Mouse (Mus musculus) thymus, adult 2 months (tissue): ENCODE results near the gene Msl1.
A peak's percentile ranks its signal among the peaks of the same experiment; 100 is the strongest.

Source experiments
- CTCF ChIP-seq: fragments of 200-500 bp; IDR thresholded peaks from 2 replicates; pipeline ENCODE4 v1.5.1; 2012; ENCODE audit warnings: mild to moderate bottlenecking, control low read depth, low read length, moderate library complexity, borderline replicate concordance; ENCODE audit not compliant: control insufficient read depth, poor library complexity, insufficient read depth; ENCODE audit errors: extremely low read depth
- POLR2A ChIP-seq: fragments of 200-500 bp; IDR thresholded peaks from 2 replicates; pipeline ENCODE4 v1.6.1; 2012; ENCODE audit warnings: mild to moderate bottlenecking, low read length, control low read depth, moderate library complexity; ENCODE audit not compliant: control insufficient read depth, poor library complexity, insufficient read depth; ENCODE audit errors: extremely low read depth

- TF ChIP-seq POLR2A, result no peak
- TF ChIP-seq CTCF, result peak; percentile 65; the same call in 1 of the 2 replicates
Measured at GRCm38 (mm10) chr11:98762756-98763501, 32.4 kb upstream of the Msl1 start.
